Mouse (Mus musculus) thymus, postnatal 14 days (tissue): ENCODE results near the gene Nrsn2.

Source experiments
- DNase-seq: peaks from one replicate; pipeline ENCODE4 v3.0.0; 2021

The Nrsn2 gene

DNA sequence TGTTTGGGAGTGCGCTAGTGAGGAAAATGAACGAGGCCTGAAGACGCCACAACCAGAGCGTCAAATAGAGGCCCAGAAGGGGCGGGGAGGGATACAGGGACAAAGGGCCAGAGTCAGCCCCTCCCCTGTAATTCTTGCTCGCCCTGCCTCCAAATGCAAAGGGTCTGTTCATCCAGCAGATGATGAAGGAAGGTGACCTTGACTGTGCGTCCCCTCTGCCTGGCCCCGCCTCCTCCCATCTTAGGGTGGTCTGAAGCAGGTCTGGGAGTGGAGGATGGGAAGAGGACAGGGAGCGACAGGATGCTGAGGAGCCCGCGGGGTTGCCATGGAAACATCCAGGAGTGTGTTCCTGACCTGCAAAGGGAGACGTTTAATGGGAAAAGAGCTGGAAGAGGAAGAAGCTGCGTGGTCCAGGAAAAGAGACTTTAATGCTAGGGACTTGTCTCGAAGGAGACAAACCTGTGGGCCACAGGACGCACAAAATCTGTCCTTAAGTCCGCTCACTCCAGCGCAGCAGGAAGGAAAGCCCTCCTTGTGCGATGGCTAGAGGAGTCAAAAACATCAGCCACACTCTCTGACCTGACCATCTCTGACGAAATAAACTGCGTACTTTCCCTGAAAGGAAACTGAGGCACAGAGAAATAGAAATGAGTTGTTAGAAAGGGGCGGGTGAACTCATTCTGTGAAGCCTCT is 640 bp downstream of the Nrsn2 start:
- no peak for DNase-seq

GRCm38 (mm10) chr2:152373547-152373946 is 2.9 kb downstream of the Nrsn2 start:
- DNase-seq: no peak

DNA sequence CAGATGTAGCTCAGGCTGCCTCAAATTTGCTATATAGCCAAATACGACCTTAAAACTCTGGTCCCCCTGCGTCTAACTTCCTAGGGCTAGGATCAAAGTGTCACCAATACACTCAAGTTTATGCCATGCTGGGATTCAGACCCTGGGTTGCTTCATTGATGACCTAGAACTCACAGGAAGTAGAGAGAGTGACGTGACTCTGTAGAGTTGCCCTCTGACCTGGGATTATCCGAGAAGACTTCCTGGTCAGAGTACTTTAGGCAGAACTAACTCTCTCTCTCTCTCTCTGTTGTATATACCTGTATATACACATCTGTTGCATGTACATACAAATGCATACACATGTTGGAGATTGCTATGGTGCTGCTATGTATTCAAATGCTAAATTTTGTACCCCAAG is 3.8 kb downstream of the Nrsn2 start:
- DNase-seq: no peak

DNA sequence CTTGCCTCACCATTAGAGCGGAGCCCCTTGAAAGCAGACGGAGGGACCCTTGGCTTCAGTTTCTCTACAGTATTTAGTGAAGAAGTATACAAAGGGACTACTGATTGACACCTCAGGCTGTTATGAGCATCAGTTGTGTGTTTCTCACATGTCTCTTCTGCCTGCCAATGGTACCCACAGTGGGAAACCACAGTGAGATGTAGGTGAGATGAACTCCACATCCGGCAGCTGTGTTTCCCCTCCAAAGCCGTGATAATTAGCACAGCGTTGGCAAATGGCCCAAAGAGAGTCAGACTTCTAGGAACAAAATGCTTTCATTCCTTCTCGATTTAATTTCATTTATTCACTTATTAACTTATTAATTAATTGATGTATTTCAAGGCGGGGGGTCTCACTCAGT is 4.3 kb downstream of the Nrsn2 start:
- DNase-seq: peak; percentile 62

DNA sequence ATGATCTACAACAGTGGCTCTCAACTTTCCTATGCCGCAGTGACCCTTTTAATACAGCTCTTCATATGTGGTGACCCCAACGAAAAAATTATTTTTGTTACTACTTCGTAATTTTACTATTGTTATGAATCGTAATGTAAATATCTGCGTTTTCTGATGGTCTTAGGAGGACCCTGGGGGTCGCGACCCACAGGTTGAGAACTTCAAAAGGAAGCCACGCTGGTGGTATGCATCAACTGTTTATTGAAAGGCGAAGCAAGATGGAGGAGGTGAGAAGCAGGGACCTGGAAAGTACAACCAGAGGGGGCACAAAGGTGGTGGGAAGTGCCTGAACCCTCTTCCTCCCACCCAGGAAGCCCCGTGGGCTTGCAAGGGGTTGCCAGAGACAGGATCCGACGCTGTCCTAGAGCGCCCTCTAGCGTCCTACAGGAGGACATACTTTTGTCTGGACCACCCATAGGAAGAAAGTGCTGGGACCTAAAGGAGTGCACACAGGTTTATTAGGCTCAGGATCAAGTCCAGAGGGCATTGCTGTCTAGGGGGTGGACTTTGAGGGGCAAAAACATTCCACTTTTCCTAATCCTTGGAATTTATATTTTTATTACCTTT is 7.8 kb downstream of the Nrsn2 start:
- peak; percentile 79 for DNase-seq

GRCm38 (mm10) chr2:152367917-152368316 is 8.5 kb downstream of the Nrsn2 start:
- no peak for DNase-seq

DNA sequence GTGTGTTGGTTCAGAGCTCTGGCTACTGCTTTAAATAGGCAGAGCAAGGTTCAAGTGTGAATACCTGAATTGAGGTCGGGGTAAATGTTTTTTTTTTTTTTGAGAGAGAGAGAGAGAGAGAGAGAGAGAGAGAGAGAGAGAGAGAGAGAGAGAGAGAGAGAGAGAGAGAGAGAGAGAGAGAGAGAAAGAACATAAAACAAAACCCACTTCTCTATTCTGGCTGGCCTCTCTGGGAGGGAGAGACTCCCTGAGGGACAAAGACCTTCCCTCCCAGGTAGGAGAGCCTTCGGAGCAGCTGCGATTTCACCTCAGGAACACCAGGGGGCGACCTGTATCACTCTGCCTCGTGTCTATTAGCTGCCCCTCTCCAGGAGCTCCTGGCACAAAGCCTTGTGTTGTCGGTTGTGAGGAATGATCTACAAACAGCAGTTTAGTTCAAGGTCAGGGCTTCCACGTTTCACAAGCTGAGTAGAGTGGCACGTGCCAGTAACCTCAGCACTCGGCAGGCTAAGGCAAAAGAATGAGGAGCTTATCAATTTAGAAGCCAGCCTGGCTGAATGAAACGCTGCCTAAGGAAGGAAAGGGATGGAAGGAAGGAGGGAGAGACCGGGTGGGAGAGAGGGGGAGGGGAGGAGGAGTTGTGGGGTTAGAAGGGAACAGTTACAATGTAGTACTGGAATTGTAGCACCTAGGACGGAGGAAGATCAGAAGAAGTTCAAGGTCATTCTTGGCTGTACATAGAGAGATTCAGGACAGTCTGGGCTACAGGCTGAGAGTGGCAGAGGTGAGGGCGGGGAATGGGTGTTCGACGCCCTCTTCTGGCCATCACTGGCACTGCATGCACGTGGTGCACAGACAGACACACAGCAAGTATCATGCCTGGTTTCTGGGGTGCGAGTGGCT is 12.9 kb downstream of the Nrsn2 start:
- DNase-seq: peak; percentile 70

GRCm38 (mm10) chr2:152361193-152361592 is 15.2 kb downstream of the Nrsn2 start:
- no peak for DNase-seq

DNA sequence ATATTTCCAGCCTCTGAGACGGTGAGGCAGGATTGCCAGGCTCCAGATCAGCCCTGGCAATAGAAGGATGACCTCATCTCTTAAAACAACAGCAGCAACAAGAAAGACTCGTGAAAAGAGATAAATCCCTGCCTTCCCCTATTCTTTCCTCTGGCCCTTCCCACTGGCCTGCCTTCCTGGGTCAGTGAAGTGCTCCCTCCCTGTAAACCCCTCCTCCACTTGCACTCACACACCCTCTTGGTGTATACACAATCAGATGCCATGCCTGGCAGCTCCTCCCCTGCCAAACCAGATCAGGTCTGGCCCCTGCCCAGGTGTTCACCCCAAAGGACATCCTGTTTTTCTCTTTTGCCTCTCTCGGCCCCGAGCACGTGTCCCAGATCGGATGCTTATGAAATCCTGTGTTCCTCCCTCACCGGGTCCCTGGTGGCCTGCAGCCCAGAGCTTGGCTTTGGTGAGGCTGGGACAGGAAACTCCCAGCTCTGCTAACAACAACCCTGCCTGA is 16.1 kb downstream of the Nrsn2 start:
- DNase-seq: peak; percentile 35

DNA sequence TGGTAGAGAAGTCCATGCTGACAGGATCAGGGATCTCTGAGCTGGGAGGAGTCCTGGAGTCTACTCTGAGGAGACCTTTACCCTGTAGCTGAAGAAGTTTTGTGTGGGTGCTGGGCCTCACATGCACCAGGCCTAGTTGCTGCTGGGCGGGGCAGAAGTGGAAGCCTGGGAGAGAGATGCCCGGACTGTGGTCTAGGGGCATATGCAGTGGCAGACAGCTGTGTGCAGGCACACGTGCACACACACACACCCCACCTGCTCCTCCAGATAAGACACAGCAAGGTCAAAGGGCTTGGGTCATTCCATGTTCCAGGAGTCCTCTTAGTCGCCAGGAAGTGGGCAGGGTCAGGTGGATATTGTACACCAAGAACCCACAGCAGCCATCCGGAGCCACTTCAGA is 16.8 kb downstream of the Nrsn2 start:
- peak; percentile 32 for DNase-seq

GRCm38 (mm10) chr2:152358977-152359376 is 17.5 kb downstream of the Nrsn2 start:
- peak; percentile 42 for DNase-seq

DNA sequence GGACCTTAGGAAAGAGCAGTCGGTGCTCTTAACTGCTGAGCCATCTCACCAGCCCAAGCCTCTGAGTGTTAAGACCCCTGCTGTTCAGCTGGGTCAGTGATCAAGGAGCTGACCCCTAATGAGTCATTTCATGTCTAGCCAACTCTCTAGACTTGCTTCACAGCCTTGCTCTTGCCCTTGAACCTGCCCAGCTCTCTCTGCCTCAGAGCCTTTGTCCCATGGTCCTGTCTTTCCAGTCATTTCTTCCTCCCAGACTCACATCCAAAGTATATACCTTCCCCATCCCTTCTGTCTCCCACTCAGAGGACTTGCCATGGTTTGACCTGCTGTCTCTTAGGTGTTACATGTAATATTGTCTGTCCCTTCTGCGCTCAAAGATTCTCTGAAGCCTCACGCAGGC is 19.2 kb downstream of the Nrsn2 start:
- no peak for DNase-seq

- no peak for DNase-seq
These were observed 26.4 kb downstream of the Nrsn2 start for GRCm38 (mm10) chr2:152349842-152350540.

DNA sequence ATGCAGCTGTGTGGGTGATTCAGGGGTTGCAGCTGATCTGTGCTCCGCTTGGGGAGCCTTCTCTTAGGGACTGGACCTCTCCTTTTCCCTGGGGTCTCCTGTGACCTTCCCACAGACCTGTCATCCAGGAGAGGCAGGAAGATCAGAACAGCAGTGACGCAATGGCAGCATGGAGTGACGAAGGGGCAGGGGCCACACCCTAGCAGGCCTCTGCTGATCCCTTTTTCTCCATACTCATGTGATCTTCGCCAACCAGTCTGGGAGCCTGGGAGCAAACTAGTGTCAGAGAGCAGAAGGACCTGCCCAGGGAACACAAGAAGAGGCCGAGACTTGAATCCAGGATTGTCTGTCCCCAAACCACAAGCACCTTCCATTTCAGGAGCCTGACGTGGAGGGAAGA is 27.2 kb downstream of the Nrsn2 start:
- DNase-seq: no peak

DNA sequence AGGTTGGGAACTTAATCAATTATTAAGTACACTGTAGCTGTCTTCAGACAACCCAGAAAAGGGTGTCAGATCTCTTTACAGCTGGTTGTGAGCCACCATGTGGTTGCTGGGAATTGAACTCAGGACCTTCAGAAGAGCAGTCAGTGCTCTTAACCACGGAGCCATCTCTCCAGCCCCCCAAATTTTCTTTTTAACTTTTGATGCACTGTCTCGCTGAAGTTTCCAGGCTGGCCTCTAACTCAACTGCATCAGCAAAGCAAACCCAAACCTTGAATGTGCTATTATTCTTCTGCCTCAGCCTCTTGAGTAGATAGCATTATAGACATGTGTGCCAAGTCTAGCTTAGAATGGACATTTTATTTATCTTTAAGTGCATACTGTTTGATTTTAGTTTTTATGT is 28.7 kb downstream of the Nrsn2 start:
- DNase-seq: no peak

GRCm38 (mm10) chr2:152346776-152347465 is 29.5 kb downstream of the Nrsn2 start:
- no peak for DNase-seq

DNA sequence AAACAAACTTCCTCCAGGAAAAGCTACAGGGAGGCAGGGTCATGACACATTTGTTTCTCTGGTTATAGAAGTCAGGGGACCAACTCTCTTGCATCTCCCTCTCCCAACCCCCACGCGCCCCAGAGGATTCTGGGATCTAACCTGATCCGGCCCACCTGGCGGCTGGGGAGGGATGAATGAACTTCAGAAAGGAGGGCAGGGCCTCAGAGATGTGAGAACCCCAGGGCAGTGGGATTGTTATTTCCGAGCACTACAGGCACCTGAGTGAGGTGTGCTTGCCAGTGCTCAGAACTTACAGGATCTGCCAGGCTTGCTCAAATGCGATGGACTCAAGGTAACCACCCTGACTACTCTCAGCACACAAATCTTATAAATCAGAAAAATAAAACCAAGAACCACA is 31.0 kb downstream of the Nrsn2 start:
- DNase-seq: no peak

GRCm38 (mm10) chr2:152344909-152345308 is 31.5 kb downstream of the Nrsn2 start:
- no peak for DNase-seq

GRCm38 (mm10) chr2:152344361-152344760 is 32.1 kb downstream of the Nrsn2 start:
- DNase-seq: peak; percentile 42

- DNase-seq: peak; percentile 91
These were observed 32.9 kb downstream of the Nrsn2 start, which contains the start of gene Trib3 for GRCm38 (mm10) chr2:152343329-152344213. Gene Trib3, minus strand, starts transcription at chr2:152344032.

DNA sequence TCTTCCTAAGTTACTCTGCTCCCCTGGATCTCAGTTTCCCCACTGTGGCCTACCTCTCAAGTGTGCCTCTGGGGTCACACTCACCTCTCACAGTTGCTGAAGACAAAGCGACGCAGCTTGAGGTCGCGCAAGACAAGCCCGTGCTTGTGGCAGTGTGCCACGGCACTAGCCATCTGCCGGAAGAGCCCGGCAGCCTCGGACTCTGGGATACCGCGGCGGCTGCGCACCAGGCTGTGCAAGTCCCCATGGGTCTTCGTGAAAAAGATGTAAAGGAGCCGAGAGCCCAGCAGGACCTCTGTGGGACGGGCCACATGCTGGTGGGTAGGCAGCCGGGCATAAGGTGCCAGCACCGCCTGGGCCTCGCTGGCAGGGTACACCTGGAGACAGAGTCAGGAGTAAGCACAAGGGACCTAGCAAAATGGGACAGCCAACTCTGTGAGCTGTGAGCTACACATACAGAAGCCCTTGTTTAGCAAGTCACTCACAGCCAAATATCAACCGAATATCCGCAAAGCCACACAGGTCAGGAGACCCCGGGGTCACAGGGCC is 36.7 kb downstream of the Nrsn2 start:
- DNase-seq: no peak
